Mouse (Mus musculus) E14TG2a.4 (cell line): ENCODE data around the gene Banp.

Experiments
- H3K27me3 ChIP-seq: 2 replicates; pipeline ENCODE4 v1.6.1; 2014; ENCODE audit warnings: low read length, control low read depth; ENCODE audit not compliant: insufficient read depth
- H3K36me3 ChIP-seq: 2 replicates; pipeline ENCODE4 v1.6.1; 2014; ENCODE audit warnings: low read length, control low read depth; ENCODE audit not compliant: insufficient read depth
- H3K4me1 ChIP-seq: replicated peaks from 2 replicates; pipeline ENCODE4 v1.6.1; 2014; ENCODE audit warnings: low read depth, low read length, control low read depth
- H3K4me3 ChIP-seq: replicated peaks from 2 replicates; pipeline ENCODE4 v1.5.1; 2014; ENCODE audit warnings: mild to moderate bottlenecking, low read length
- H3K9me3 ChIP-seq: 2 replicates; pipeline ENCODE4 v1.6.1; 2014; ENCODE audit warnings: low read length, control low read depth
- CTCF ChIP-seq: conservative IDR thresholded peaks from 2 replicates; pipeline ENCODE4 v1.5.1; 2014; ENCODE audit warnings: low read length
- NANOG ChIP-seq: IDR thresholded peaks from 2 replicates; pipeline ENCODE4 v1.6.1; 2014; ENCODE audit warnings: borderline replicate concordance, low read length, mixed read lengths
- POU5F1 ChIP-seq: IDR thresholded peaks from 2 replicates; pipeline ENCODE4 v1.6.1; 2014; ENCODE audit warnings: low read length, borderline replicate concordance

The Banp gene

DNA sequence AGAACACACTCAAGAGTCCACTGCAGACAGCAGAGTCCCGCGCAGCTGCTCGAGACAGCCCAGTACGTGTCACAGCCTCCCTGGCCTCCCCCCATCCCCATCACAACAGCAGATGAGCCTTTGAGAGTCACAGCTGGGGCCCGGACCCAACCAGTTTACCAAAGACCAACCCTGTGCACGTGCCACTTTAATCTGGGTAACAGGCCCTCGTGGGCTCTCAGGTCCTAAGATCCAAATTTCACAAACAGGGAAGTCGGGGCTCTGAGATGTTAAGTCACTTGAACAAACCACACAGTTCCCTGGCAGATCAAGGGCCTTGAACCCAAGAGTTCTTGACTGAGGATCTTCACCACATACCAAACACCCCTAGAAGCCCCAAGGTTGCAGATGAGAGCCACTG is 28.0 kb upstream of the Banp start:
- Histone ChIP-seq H3K36me3 (no peaks in the 10 kb centered on the region), H3K4me3 (no peak overlapping the region), H3K27me3 (peaks cover 2% of the 10 kb centered on the region), H3K9me3 (no peaks in the 10 kb centered on the region), H3K4me1 (peaks cover 21% of the 10 kb centered on the region)
- TF ChIP-seq CTCF (no peak), POU5F1 (no peak), NANOG (no peak)

DNA sequence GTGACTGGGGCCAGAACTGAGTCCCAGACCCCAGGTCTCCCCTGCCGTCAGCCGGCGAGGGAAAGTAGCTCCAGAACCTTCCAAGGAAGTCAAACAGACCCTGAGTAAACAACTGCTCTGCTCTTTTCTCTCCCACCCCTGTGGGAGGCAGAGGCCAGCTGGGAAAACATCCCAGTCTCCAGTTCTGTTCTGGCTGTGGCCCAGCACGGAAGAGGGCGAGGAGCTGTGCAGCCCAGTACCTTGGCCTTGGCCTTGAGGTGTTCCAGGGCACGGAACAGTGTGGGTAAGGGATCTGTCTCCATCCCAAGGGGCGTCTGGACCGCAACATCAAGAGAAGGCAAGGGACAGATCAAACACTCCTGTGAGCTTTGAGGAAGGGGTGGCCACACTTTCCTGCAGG is 27.4 kb upstream of the Banp start:
- no peak for TF ChIP-seq CTCF
- no peak for TF ChIP-seq NANOG
- no peak for TF ChIP-seq POU5F1
- Histone ChIP-seq H3K4me1 (peaks cover 16% of the 10 kb centered on the region), H3K4me3 (no peak overlapping the region), H3K36me3 (no peaks in the 10 kb centered on the region), H3K27me3 (no peaks in the 10 kb centered on the region), H3K9me3 (no peaks in the 10 kb centered on the region)

DNA sequence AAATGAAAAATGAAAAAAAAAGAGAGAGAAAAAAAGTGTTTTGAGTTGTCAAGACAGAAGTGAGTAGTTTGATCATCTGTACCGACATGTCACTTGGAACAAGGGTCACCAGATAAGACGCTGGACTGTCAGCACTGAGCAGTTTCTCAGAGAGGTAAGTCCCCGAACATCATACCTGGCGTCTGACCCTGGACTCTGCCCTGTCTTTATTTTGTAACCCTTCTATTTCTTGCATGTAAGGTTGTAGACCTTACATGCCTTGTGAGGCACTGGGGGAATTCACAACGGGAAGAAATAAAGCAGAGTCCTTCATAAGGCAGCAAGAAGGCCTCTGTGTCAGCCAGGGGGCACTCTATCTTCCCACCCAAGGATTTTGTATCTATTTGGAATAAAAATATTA is 24.9 kb upstream of the Banp start:
- TF ChIP-seq POU5F1 (no peak), NANOG (no peak), CTCF (no peak)
- Histone ChIP-seq H3K9me3 (no peaks in the 10 kb centered on the region), H3K4me3 (no peak overlapping the region), H3K27me3 (no peaks in the 10 kb centered on the region), H3K4me1 (peaks cover 19% of the 10 kb centered on the region), H3K36me3 (no peaks in the 10 kb centered on the region)

DNA sequence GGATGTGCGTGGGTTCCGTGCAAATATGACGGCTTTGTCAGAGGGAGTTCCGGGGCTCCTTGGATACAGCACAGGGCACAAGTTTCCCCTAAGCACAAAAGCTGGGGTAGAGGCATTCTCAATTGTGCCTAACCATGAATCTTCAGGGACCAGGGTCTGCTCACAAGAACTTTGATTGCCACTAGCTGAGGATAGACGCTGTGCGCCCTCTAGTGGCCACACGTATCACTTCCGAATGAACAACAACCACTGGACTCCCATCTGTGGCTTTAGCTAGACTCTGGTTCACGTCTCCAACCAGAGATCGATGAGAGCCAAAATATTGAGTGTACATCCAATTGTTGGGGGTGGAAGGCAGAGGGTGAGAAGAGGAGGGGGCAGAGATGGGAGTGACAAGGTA is 23.9 kb upstream of the Banp start:
- TF ChIP-seq POU5F1 (no peak), NANOG (no peak), CTCF (peak; percentile 77)
- Histone ChIP-seq H3K27me3 (no peaks in the 10 kb centered on the region), H3K36me3 (no peaks in the 10 kb centered on the region), H3K9me3 (no peaks in the 10 kb centered on the region), H3K4me3 (no peak overlapping the region), H3K4me1 (peaks cover 19% of the 10 kb centered on the region)

DNA sequence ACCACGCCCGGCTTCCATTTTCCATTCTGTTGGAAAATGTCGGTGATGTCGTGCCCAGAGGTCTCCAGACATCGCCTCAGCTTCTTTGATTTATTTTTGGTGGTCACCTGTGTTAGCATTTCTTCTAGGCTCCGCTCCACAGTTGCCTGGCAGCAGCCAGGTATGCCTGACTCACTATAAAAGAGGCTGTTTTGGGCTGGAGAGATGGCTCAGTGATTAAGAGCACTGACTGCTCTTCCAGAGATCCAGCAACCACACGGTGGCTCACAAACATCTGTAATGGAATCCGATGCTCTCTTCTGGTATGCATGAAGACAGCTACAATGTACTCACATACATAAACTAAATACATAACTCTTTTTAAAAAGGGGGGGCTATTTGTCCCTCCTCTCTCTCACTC is 23.3 kb upstream of the Banp start:
- no peak for TF ChIP-seq POU5F1
- no peak for TF ChIP-seq CTCF
- no peak for TF ChIP-seq NANOG
- no peak overlapping the region for H3K4me3 ChIP-seq
- H3K27me3 ChIP-seq: no peaks in the 10 kb centered on the region
- no peaks in the 10 kb centered on the region for H3K36me3 ChIP-seq
- no peaks in the 10 kb centered on the region for H3K9me3 ChIP-seq
- H3K4me1 ChIP-seq: peaks cover 22% of the 10 kb centered on the region

DNA sequence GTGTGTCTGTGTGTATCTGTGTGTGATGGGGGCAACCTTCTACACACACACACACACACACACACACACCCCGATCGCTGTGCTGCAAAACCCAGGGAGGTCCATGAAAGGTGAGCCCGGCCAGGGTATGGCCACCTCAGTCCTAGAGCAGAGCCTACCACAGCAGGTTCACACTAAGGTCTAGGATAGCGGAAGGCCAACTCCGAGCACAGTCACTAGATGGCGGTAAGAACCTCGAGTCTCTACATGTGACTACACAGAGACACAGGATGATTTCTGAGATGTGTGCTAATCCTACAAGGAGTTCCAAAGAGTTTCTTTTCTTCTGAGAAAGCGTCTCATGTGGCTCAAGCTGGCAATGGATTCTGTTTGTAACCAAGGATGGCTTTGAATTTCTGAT is 22.2 kb upstream of the Banp start:
- H3K27me3 ChIP-seq: no peaks in the 10 kb centered on the region
- no peaks in the 10 kb centered on the region for H3K36me3 ChIP-seq
- H3K4me3 ChIP-seq: no peak overlapping the region
- H3K4me1 ChIP-seq: peaks cover 27% of the 10 kb centered on the region
- TF ChIP-seq CTCF: peak; percentile 47
- TF ChIP-seq NANOG: no peak
- no peak for TF ChIP-seq POU5F1
- H3K9me3 ChIP-seq: no peaks in the 10 kb centered on the region

DNA sequence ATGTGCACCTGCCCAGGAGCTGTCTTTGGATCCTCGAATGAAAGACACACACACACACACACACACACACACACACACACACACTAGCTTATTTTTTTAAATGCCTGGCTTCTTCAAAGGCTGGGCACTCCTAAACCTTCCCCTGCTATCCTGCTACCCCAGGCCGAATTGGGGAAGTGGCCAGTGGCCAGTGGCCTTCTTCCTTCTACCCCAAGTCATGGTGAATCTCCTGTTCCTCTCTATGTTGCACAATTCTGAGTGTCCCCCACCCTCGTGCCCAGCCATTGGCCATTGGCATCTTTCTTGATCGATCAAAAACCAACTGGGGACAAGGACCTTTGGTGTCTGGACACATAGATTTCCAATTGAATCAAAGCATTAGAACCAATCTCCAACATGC is 19.5 kb upstream of the Banp start:
- H3K9me3 ChIP-seq: no peaks in the 10 kb centered on the region
- no peaks in the 10 kb centered on the region for H3K36me3 ChIP-seq
- no peaks in the 10 kb centered on the region for H3K27me3 ChIP-seq
- no peak for TF ChIP-seq NANOG
- H3K4me1 ChIP-seq: peaks cover 25% of the 10 kb centered on the region
- no peak overlapping the region for H3K4me3 ChIP-seq

DNA sequence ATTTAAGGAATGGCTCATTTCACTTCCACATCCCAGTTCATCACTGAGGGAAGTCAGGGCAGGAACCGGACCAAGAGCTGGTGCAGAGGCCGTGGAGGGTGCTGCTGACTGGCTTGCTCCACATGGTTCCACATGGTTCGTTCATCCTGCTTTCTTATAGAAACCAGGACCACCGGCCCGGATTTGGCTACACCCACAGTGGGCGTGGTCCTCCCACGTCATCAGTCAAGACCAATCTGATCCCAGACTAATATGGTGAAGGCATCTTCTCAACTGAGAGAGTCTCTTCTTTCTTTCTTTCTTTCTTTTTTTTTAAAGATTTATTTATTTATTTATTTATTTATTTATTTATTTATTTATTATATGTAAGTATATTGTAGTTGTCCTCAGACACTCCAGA is 18.0 kb upstream of the Banp start:
- TF ChIP-seq NANOG: no peak
- no peak for TF ChIP-seq POU5F1
- TF ChIP-seq CTCF: no peak
- Histone ChIP-seq H3K9me3 (no peaks in the 10 kb centered on the region), H3K4me3 (no peak overlapping the region), H3K36me3 (no peaks in the 10 kb centered on the region), H3K4me1 (peaks cover 39% of the 10 kb centered on the region), H3K27me3 (no peaks in the 10 kb centered on the region)

DNA sequence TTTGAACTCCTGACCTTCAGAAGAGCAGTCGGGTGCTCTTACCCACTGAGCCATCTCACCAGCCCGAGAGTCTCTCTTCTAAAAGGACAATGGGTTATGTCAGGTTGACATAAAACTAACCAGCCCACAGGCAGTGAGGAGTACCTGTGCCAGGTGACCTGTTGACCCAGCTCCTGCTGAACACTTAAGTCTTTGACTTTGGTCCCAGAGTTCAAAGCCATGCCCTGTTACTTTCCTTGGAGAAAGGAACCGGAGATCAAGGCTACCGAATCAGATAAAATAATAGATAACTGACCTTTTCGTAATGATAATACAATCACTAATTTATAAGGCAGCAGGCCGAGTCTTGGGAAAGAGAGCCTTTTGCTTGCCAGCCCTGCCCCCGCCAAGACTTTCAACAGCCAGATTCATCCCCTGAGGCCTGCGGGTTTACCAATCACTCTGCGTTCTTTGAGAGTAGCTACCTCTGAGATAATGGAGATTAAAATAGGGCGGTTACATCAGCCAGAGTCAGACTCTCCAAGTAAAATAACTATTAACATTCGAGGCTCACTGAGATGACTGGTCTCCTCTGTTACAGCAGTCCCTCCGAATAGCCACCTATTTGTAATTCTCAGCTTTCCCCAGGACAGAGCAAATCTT is 17.4 kb upstream of the Banp start:
- no peaks in the 10 kb centered on the region for H3K27me3 ChIP-seq
- peaks cover 45% of the 10 kb centered on the region for H3K4me1 ChIP-seq
- no peaks in the 10 kb centered on the region for H3K36me3 ChIP-seq
- H3K4me3 ChIP-seq: no peak overlapping the region
- H3K9me3 ChIP-seq: no peaks in the 10 kb centered on the region
- TF ChIP-seq CTCF (no peak), POU5F1 (no peak), NANOG (no peak)
